Mouse (Mus musculus) hindbrain, embryonic 12.5 days (tissue): Measurements from ENCODE around the gene Jmjd4. TPM values are rescaled to one million over a fixed set of nuclear protein-coding genes. Genes with fewer than 3 reads are reported as not detected.

Experiments used
- ATAC-seq: fragments of 200-750 bp; cut with Nextera tagmentation; 2 replicates; pipeline ENCODE4 v1.8.0; 2017; ENCODE audit warnings: moderate TSS enrichment; ENCODE audit not compliant: low FRiP score
- H3K27ac ChIP-seq: fragments of 300-500 bp; sonication (generic); 2 replicates; pipeline ENCODE4 v1.5.1; 2016; ENCODE audit warnings: mild to moderate bottlenecking
- H3K27me3 ChIP-seq: fragments of 300-500 bp; sonication (generic); 2 replicates; pipeline ENCODE4 v1.6.1; 2016; ENCODE audit warnings: mild to moderate bottlenecking
- H3K36me3 ChIP-seq: fragments of 300-500 bp; sonication (generic); 2 replicates; pipeline ENCODE4 v1.6.1; 2016; ENCODE audit warnings: mild to moderate bottlenecking
- H3K4me1 ChIP-seq: fragments of 300-500 bp; sonication (generic); 2 replicates; pipeline ENCODE4 v1.6.1; 2016
- H3K4me2 ChIP-seq: fragments of 300-500 bp; sonication (generic); replicated peaks from 2 replicates; pipeline ENCODE4 v1.6.1; 2016; ENCODE audit warnings: mild to moderate bottlenecking
- H3K4me3 ChIP-seq: fragments of 300-500 bp; sonication (generic); 2 replicates; pipeline ENCODE4 v1.5.1; 2016; ENCODE audit warnings: mild to moderate bottlenecking
- H3K9ac ChIP-seq: fragments of 300-500 bp; sonication (generic); 2 replicates; pipeline ENCODE4 v1.6.1; 2016; ENCODE audit warnings: mild to moderate bottlenecking, moderate library complexity
- H3K9me3 ChIP-seq: fragments of 300-500 bp; sonication (generic); replicated peaks from 2 replicates; pipeline ENCODE4 v1.6.1; 2016; ENCODE audit warnings: mild to moderate bottlenecking
- WGBS: fragments of 180-500 bp; shearing (Covaris S2); methylation state at CpG from one replicate; pipeline ENCODE4 v1.1.7; 2016; 5-methylcytosine and 5-hydroxymethylcytosine counted together
- polyA plus RNA-seq: library from polyadenylated mRNA; unstranded; fragments of >200 nt; fragmentation: Nextera tagmentation; extraction: Ambion mirVana; gene quantifications from 2 replicates; pipeline ENCODE4 v1.2.1, GENCODE M21; 2016

Jmjd4 gene
- 14.6 and 14.8 TPM in 2 replicates for polyA plus RNA-seq

DNA sequence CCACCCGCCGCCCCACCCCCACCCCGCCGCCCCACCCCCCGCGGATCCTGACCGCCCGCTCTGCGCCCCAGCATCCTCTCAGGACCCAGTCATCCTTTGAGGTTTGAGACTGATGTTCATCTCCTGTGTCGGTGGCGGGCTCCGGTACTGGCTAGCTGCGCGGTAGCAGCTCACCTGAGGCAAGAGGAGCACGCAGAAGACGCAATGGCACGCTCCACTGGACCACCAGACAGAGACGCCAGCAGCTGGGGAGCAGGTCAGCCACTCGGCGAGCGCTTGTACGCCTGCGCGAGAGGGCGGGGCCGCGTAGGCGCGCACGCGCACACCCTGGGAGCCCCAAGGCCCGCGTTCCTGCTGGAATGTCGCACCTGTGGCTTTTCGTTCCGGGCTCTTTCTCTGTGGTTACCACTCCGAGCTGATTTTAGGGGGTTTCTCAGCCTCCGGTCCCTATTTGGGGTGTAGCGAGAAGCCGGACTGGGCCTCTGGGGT is at the start of gene Jmjd4:
Gene Jmjd4, plus strand, starts transcription at position 305 of the 489 bp plus-strand sequence.
- Histone ChIP-seq H3K27me3 (no peaks in the 10 kb centered on the region), H3K36me3 (peaks cover 18% of the 10 kb centered on the region), H3K4me2 (peak within 1 kb of the TSS; percentile 92), H3K4me1 (peaks cover 19% of the 10 kb centered on the region), H3K27ac (peak within 1 kb of the TSS; percentile 92), H3K9ac (peak within 1 kb of the TSS; percentile 76), H3K4me3 (peak within 1 kb of the TSS; percentile 75), H3K9me3 (no peaks in the 10 kb centered on the region)
- under 1% methylated on average over 31 of the region's 40 CpGs for WGBS
- peak; percentile 96 for ATAC-seq

DNA sequence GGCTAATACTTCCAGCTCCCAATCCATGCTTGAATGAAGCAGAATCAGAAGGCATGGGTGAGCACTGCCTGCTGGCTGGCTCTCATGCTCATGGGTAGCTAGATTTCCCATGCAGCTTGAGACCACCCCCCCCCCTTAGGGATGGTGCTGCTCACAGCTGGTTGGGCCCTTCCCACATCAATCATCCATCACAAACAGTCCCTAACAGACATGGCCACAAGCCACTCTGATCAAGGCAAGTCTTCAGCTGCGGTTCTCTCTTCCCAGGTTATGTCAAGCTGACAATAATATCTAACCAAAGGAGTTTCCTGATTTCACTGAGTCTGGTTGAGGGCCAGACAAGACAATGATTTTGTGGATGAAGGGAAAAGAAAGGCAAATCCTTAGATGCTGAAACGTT is 49.0 kb upstream of the Jmjd4 start:
- no peaks in the 10 kb centered on the region for H3K27me3 ChIP-seq
- no peak overlapping the region for H3K27ac ChIP-seq
- no peak overlapping the region for H3K9ac ChIP-seq
- no peak for ATAC-seq
- H3K9me3 ChIP-seq = no peaks in the 10 kb centered on the region
- H3K4me1 ChIP-seq = 0 out of 2 replicates have a peak, but pooled peaks cover 2% of the 10 kb centered on the region
- H3K4me2 ChIP-seq = no peak overlapping the region
- peaks cover 11% of the 10 kb centered on the region for H3K36me3 ChIP-seq
- no peak overlapping the region for H3K4me3 ChIP-seq
- 79% methylated on average over 2 of the region's 2 CpGs for WGBS

DNA sequence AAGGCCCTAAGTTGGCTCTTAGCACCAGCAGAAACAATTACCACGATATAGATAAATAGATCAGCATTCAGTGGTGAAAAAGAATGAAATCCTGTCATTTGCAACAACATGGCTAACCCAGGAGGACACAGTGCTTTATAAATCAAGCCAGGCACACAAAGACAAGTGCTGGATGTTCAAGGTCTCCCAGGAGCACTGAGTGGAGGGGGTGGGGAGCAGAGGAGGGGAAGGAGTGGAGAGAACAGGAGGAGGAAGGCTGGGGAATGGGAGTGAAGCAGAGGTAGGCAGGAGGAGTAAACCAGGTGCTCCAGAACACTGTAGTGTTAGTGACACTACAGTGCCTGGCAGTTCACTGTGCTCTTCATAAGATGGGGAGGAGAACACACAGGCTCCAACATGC is 44.1 kb upstream of the Jmjd4 start:
- ATAC-seq = no peak
- 81% methylated on average over 1 of the region's 1 CpGs for WGBS
- Histone ChIP-seq H3K4me2 (no peak overlapping the region), H3K4me3 (no peak overlapping the region), H3K9me3 (no peaks in the 10 kb centered on the region), H3K9ac (no peak overlapping the region), H3K4me1 (no peaks in the 10 kb centered on the region), H3K27ac (no peak overlapping the region), H3K27me3 (no peaks in the 10 kb centered on the region), H3K36me3 (peaks cover 46% of the 10 kb centered on the region)

DNA sequence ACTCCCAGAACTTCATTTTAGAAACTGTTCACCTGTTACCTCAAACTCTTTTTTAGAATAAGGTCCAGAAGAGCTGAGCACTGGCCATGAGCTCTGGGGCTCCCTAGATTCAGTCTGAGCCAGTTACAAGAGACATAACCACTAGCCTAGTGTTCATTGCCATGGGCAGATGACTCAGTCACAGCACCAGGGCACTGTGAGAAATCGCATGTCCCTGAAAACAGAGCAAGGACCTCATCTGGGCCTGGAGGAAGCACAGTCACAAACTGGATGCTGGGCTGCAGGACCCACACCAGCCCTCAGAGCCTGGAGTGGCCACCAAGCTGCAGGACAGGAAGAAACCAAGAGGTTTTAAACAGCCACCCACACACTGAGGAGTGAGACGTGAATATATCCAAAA is 39.0 kb upstream of the Jmjd4 start:
- Histone ChIP-seq H3K9me3 (no peaks in the 10 kb centered on the region), H3K4me1 (0 out of 2 replicates have a peak, but pooled peaks cover 7% of the 10 kb centered on the region), H3K36me3 (peaks cover 59% of the 10 kb centered on the region), H3K27me3 (no peaks in the 10 kb centered on the region), H3K4me3 (no peak overlapping the region), H3K9ac (no peak overlapping the region), H3K4me2 (no peak overlapping the region), H3K27ac (no peak overlapping the region)
- WGBS = 77% methylated on average over 2 of the region's 2 CpGs
- no peak for ATAC-seq

DNA sequence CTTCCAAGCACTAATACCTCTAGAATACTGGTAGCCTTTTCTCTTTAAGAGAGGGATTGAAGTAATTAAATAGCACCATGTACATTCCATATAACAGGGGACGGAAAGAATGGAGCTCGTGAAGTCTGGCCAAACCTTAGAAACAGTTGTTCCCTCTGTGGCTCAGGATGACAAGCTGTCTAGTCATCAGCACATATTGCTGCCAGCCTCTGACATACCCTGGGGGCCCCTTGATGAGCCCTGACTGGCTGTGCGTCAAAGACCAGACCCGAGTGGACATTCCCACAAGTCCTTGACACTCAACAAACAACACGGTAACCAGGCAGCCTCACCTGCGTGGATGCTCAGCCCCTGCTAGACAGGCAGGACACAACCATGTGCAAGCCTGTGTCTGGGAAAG is 37.8 kb upstream of the Jmjd4 start:
- Histone ChIP-seq H3K27ac (no peak overlapping the region), H3K9me3 (no peaks in the 10 kb centered on the region), H3K27me3 (no peaks in the 10 kb centered on the region), H3K4me3 (no peak overlapping the region), H3K4me2 (no peak overlapping the region), H3K9ac (no peak overlapping the region), H3K36me3 (peaks cover 56% of the 10 kb centered on the region), H3K4me1 (0 out of 2 replicates have a peak, but pooled peaks cover 7% of the 10 kb centered on the region)
- WGBS = 80% methylated on average over 6 of the region's 6 CpGs
- ATAC-seq = no peak

DNA sequence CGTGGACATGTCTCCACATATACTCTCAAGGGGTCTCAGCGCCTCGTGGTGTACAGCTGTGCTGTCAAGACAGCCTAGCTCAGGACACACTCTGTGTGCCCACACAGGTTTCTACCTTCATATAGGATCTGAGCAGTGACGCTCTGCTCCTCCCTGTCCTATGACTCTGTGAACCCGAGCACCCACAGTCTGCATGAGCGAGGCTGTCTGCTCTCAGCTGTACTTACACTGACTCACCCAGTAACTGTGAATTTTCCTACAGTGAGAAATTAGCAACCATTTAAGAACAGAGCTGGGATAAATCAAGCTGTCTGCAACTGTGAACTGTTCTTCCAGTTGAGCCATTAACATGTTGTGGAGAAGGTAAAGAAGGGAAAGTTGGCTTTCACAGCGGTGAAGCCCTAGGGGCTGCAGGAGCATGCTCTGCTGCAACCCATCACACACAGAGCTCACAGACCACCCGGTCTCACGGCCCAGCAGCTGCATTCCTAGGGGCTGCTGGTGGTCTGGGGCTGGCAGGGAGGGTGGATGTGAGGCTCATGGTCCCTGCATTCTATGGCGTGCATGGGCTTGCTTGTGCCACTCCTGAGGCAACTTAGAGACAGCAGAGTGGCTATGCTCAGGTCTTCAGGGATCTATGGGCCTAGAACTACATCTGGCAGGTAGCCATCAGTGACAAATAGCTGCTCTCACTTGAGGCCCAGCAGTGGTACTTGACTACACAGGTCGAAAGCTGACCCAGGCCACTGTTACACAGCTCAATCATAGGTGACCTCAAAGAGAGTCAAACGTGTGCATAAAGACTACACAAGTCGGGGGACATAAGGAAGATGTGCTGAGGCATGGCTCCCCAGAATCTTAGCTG is 36.6 kb upstream of the Jmjd4 start:
- no peak overlapping the region for H3K27ac ChIP-seq
- no peaks in the 10 kb centered on the region for H3K27me3 ChIP-seq
- 86% methylated on average over 13 of the region's 13 CpGs for WGBS
- peaks cover 52% of the 10 kb centered on the region for H3K36me3 ChIP-seq
- H3K4me3 ChIP-seq = no peak overlapping the region
- H3K9me3 ChIP-seq = no peaks in the 10 kb centered on the region
- no peak overlapping the region for H3K4me2 ChIP-seq
- ATAC-seq = no peak
- H3K9ac ChIP-seq = no peak overlapping the region
- H3K4me1 ChIP-seq = 0 out of 2 replicates have a peak, but pooled peaks cover 7% of the 10 kb centered on the region

DNA sequence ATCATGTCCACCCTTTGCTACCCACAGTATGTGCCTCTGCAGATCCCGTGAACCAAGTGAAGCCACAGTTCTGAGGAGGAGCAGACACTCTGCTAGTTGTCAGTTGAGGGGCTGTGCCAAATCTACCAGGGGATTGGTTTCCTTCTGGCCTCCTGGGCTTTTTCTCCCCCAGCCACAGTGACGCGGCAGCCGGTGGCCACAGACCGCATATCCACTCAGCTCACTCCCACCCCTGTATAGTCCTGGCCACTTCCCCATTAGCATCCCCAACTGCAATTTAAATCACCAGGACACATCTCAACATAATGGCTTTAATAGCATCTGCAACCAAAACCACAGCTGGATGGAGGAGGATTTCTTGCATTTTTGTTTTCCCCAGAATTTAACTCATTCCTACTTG is 31.1 kb upstream of the Jmjd4 start:
- H3K4me3 ChIP-seq = no peak overlapping the region
- H3K4me1 ChIP-seq = no peaks in the 10 kb centered on the region
- no peak overlapping the region for H3K4me2 ChIP-seq
- no peaks in the 10 kb centered on the region for H3K9me3 ChIP-seq
- H3K27me3 ChIP-seq = no peaks in the 10 kb centered on the region
- WGBS = 78% methylated on average over 5 of the region's 5 CpGs
- peaks cover 75% of the 10 kb centered on the region for H3K36me3 ChIP-seq
- ATAC-seq = no peak
- H3K27ac ChIP-seq = no peak overlapping the region
- no peak overlapping the region for H3K9ac ChIP-seq

DNA sequence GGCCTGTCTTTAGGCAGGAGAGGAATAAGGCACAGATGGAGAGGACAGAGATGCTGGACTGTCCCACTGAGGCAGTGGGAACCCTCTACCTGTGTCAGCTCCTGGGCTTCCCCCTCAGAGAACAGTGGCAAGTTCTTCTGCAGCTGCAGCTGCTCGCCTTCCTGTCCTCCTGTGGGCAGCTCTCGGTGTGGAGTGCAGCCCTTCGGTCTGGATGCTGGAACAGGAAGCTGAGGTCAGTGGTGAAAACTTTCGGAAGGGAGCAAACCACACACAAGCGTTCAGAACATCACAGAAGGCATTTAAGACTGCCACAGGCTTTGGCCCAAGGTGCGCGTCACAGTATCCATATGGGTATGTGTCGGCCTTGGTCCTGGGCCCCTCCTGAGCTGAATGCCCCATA is 28.4 kb upstream of the Jmjd4 start:
- H3K9me3 ChIP-seq = no peaks in the 10 kb centered on the region
- H3K27ac ChIP-seq = no peak overlapping the region
- H3K36me3 ChIP-seq = peaks cover 76% of the 10 kb centered on the region
- ATAC-seq = no peak
- no peak overlapping the region for H3K4me3 ChIP-seq
- no peak overlapping the region for H3K9ac ChIP-seq
- no peak overlapping the region for H3K4me2 ChIP-seq
- 89% methylated on average over 8 of the region's 8 CpGs for WGBS
- H3K4me1 ChIP-seq = no peaks in the 10 kb centered on the region
- no peaks in the 10 kb centered on the region for H3K27me3 ChIP-seq

DNA sequence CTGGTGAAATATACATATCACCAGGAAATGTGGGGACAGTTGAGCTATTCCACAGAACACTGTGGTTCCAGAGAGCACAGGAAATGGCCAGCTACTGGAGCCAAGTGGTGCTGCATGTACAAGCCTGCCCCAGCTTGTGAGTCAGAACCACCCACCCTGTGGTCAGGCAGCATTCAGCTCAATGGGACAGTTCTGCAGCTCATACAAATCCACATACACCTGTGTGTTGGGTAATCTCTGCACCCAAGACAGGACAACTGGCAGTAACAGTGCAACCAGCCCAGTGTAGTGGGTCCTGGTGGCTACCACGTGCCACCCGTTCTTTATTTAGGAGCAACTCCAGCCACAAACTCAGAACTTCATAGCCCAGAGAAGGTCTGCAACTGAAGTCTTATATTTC is 27.9 kb upstream of the Jmjd4 start:
- H3K4me3 ChIP-seq = no peak overlapping the region
- no peaks in the 10 kb centered on the region for H3K4me1 ChIP-seq
- no peaks in the 10 kb centered on the region for H3K27me3 ChIP-seq
- ATAC-seq = no peak
- no peak overlapping the region for H3K9ac ChIP-seq
- H3K36me3 ChIP-seq = peaks cover 76% of the 10 kb centered on the region
- 93% methylated on average over 2 of the region's 2 CpGs for WGBS
- H3K27ac ChIP-seq = no peak overlapping the region
- no peak overlapping the region for H3K4me2 ChIP-seq
- H3K9me3 ChIP-seq = no peaks in the 10 kb centered on the region

DNA sequence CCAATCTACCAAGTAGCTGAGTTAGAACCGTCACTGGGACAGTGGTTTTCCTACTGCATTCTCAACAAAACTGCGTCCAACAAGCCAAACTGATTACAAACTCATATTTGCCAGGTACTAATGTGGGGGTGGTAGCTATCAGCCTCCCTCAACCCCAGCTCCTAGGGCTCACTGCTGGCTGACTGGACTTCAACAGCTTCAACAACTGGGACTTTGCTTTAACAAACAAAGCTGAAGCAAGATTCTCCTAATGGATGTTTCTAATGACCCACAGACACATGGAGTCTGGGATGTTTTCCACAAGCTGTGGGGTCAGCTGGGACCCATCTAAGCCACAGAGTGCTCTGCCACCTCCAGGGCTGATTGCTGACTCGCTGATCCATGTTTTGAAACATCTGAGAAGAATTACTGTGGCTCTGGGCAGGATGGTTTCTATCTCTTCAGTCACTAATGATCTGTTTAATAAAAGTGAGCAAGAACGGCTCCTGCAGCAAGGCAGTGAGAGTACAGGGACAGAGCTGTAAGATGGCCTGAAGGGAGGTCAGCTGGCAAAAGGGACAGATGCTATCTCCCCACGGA is 26.7 kb upstream of the Jmjd4 start:
- Histone ChIP-seq H3K27ac (no peak overlapping the region), H3K36me3 (peaks cover 79% of the 10 kb centered on the region), H3K4me3 (no peak overlapping the region), H3K9me3 (no peaks in the 10 kb centered on the region), H3K27me3 (no peaks in the 10 kb centered on the region), H3K4me1 (no peaks in the 10 kb centered on the region), H3K4me2 (no peak overlapping the region), H3K9ac (no peak overlapping the region)
- no peak for ATAC-seq
- 81% methylated on average over 5 of the region's 5 CpGs for WGBS

DNA sequence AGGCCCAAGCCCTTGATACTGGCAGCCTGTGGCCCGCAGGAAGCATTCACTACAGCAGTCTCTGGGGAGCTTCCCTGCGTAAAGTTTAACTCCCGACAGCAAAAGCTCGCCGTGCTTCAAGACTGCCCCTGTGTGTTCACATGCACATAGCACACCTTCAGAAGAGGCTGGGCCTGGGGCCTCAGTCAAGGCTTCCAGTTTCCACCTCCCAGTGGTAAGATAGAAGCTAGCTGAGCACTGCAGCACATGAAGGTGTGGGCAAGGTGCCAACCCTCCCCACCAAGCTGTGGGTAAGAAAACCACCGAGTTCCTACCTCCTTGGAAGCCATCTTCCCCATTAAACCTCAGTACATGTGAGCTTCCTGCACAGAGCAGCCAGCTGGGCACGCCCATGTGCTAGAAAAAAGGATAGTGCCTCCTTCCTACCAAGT is 24.2 kb upstream of the Jmjd4 start:
- Histone ChIP-seq H3K4me1 (no peaks in the 10 kb centered on the region), H3K4me2 (no peak overlapping the region), H3K9me3 (no peaks in the 10 kb centered on the region), H3K4me3 (no peak overlapping the region), H3K9ac (no peak overlapping the region), H3K36me3 (peaks cover 72% of the 10 kb centered on the region), H3K27ac (no peak overlapping the region), H3K27me3 (no peaks in the 10 kb centered on the region)
- WGBS = 69% methylated on average over 7 of the region's 7 CpGs
- ATAC-seq = no peak

DNA sequence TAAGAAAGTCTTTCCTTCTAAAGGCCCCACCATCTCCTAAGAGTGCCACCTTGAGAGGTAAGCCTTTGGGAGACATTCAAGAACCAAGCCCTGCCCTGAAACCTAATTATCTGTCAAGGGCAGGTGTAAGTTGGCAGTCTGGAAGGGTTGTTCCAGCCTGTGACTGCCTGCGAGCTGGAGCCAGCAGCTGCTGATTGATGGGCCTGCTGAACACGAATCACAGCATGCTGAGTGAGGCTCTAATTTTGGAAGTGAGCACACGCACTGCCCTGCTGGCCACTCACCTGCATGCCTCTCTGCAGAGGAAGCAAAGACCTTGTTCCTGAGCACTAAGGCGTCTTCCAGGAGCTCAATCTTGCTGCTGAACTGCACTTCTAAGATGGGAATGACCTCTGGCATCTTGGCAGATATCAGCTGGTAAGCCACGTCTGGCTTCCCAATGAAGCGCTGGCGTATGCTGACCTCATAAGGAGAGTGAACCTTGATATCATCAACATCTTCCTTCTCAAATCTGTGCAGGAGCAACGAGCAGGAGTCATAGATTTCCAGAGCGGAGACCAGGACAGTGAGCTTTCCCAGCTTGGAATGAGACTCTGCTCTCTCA is 21.7 kb upstream of the Jmjd4 start:
- Histone ChIP-seq H3K9ac (no peak overlapping the region), H3K27ac (no peak overlapping the region), H3K4me2 (no peak overlapping the region), H3K4me1 (no peaks in the 10 kb centered on the region), H3K36me3 (peaks cover 64% of the 10 kb centered on the region), H3K9me3 (no peaks in the 10 kb centered on the region), H3K27me3 (no peaks in the 10 kb centered on the region), H3K4me3 (no peak overlapping the region)
- ATAC-seq = no peak
- WGBS = 93% methylated on average over 9 of the region's 9 CpGs
